Mouse (Mus musculus) hindbrain, embryonic 16.5 days (tissue): ENCODE results near the gene Tex48. TPM values are rescaled to one million over a fixed set of nuclear protein-coding genes. Genes with fewer than 3 reads are reported as not detected.
A peak's percentile ranks its signal among the peaks of the same experiment; 100 is the strongest.

Source experiments
- ATAC-seq: fragments of 200-750 bp; cut with Nextera tagmentation; 2 replicates; pipeline ENCODE4 v1.8.0; 2017; ENCODE audit warnings: moderate TSS enrichment, moderate library complexity
- H3K27ac ChIP-seq: fragments of 300-500 bp; sonication (generic); 2 replicates; pipeline ENCODE4 v1.5.1; 2014; ENCODE audit warnings: low read depth, mild to moderate bottlenecking, control low read depth, low read length, moderate library complexity
- H3K27me3 ChIP-seq: fragments of 300-500 bp; sonication (generic); replicated peaks from 2 replicates; pipeline ENCODE4 v1.6.1; 2014; ENCODE audit warnings: low read length; ENCODE audit not compliant: control insufficient read depth, insufficient read depth
- H3K36me3 ChIP-seq: fragments of 300-500 bp; sonication (generic); 2 replicates; pipeline ENCODE4 v1.6.1; 2014; ENCODE audit warnings: mild to moderate bottlenecking, low read length, moderate library complexity, mixed read lengths; ENCODE audit not compliant: control insufficient read depth, insufficient read depth
- H3K4me1 ChIP-seq: fragments of 300-500 bp; sonication (generic); 2 replicates; pipeline ENCODE4 v1.6.1; 2014; ENCODE audit warnings: low read depth, low read length; ENCODE audit not compliant: control insufficient read depth, insufficient read depth
- H3K4me2 ChIP-seq: fragments of 300-500 bp; sonication (generic); 2 replicates; pipeline ENCODE4 v1.6.1; 2014; ENCODE audit warnings: mild to moderate bottlenecking, low read length, control low read depth, moderate library complexity
- H3K4me3 ChIP-seq: fragments of 300-500 bp; sonication (generic); 2 replicates; pipeline ENCODE4 v1.5.1; 2014; ENCODE audit warnings: mild to moderate bottlenecking, low read length, control low read depth, moderate library complexity
- H3K9ac ChIP-seq: fragments of 300-500 bp; sonication (generic); 2 replicates; pipeline ENCODE4 v1.6.1; 2014; ENCODE audit warnings: low read depth, mild to moderate bottlenecking, control low read depth, low read length, moderate library complexity
- H3K9me3 ChIP-seq: fragments of 300-500 bp; sonication (generic); 2 replicates; pipeline ENCODE4 v1.6.1; 2014; ENCODE audit warnings: mild to moderate bottlenecking, low read length, moderate library complexity; ENCODE audit not compliant: control insufficient read depth
- WGBS: fragments of 180-500 bp; shearing (Covaris S2); extraction: QIAGEN DNeasy Blood & Tissue Kit; methylation state at CpG from one replicate; pipeline ENCODE4 v1.1.7; 2014; 5-methylcytosine and 5-hydroxymethylcytosine counted together
- polyA plus RNA-seq: library from polyadenylated mRNA; unstranded; fragments of >200 nt; fragmentation: Nextera tagmentation; extraction: Ambion mirVana; gene quantifications from 2 replicates; pipeline ENCODE4 v1.2.1, GENCODE M21; 2015

The Tex48 gene
- polyA plus RNA-seq, 1 experiment from 2014 or later = not detected

DNA sequence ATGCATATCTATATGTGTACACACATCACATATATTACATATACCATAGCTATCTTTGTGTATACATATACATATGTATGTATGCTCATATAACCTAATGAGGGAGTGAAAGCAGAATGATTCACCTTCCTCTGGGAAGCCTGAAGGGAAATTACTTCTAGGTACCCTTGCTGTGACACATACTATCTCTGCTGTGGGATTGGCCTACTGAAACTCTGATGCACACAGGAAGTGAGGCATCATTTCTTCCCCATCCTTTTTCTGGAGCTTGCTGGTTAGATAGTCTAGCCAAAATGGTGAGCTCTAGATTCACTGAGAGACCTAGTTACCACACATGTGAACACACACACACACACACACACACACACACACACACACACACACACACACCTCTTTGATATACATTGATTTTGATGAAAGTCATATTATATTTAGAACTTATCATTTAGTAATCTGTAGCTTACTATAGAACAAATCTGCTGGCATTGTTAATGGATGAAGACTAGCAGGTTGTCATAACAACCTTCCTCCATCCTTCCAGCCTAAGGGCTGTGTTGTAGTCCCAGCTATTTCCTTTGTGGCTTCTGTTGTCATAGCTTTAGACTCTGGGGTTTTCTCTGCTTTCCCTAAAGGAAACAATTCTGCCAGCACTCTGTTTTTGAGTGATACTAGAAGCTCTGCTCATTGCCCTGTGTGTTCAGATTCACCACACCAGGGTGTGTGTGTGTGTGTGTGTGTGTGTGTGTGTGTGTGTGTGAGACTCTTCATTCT lies 21.9 kb upstream of the Tex48 start:
- Histone ChIP-seq H3K27me3 (no peaks in the 10 kb centered on the region), H3K4me3 (no peak overlapping the region), H3K4me2 (no peak overlapping the region), H3K9me3 (no peaks in the 10 kb centered on the region), H3K27ac (no peak overlapping the region), H3K9ac (no peak overlapping the region), H3K4me1 (no peaks in the 10 kb centered on the region), H3K36me3 (no peaks in the 10 kb centered on the region)
- no peak for ATAC-seq

DNA sequence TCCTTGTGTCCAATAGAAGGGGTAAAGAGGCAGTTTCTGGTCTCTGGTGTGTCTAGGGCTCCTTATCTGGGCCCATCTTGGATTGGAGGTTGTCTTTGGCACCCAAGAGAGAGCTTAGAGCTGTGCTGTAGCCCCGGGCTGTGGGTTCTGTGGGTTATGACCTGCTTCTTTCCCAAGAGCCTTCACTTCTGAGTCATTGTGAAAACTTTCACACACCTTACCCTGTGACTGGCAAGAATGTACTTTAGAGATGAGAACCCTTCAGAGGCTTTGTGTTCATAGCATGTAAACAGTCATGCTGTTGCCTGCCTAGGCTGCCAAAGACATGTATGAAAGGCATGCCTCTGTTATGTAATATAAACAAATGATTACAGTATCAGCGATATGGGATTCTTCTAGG lies 17.6 kb upstream of the Tex48 start:
- WGBS = 80% methylated on average over 2 of the region's 2 CpGs
- no peaks in the 10 kb centered on the region for H3K27me3 ChIP-seq
- no peaks in the 10 kb centered on the region for H3K36me3 ChIP-seq
- H3K4me2 ChIP-seq = no peak overlapping the region
- H3K4me3 ChIP-seq = no peak overlapping the region
- H3K9ac ChIP-seq = no peak overlapping the region
- H3K27ac ChIP-seq = no peak overlapping the region
- ATAC-seq = no peak
- no peaks in the 10 kb centered on the region for H3K9me3 ChIP-seq
- H3K4me1 ChIP-seq = no peaks in the 10 kb centered on the region

DNA sequence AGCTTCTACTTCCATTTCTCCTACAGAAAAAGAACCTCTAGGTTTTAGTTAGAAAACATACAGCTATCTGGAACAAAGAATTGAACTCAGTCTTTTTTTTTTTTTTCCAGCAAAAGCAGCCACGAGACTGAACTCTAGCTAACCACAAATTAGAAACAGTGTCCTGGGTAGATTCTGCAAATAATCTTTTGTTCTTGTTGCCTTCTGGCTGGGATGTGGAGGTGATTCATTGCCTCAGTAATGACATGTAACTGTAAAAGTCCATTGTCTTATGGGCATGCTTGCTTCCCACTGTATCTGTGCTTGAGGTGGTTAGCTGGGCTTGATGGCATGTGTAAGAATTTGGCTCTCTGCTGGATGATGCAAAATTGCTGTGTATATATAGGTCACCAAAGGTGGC lies 16.4 kb upstream of the Tex48 start:
- H3K27ac ChIP-seq = no peak overlapping the region
- WGBS = 48% methylated on average over 1 of the region's 1 CpGs
- H3K9me3 ChIP-seq = no peaks in the 10 kb centered on the region
- H3K27me3 ChIP-seq = no peaks in the 10 kb centered on the region
- H3K4me3 ChIP-seq = no peak overlapping the region
- no peak for ATAC-seq
- no peak overlapping the region for H3K9ac ChIP-seq
- no peak overlapping the region for H3K4me2 ChIP-seq
- H3K36me3 ChIP-seq = no peaks in the 10 kb centered on the region
- H3K4me1 ChIP-seq = no peaks in the 10 kb centered on the region

DNA sequence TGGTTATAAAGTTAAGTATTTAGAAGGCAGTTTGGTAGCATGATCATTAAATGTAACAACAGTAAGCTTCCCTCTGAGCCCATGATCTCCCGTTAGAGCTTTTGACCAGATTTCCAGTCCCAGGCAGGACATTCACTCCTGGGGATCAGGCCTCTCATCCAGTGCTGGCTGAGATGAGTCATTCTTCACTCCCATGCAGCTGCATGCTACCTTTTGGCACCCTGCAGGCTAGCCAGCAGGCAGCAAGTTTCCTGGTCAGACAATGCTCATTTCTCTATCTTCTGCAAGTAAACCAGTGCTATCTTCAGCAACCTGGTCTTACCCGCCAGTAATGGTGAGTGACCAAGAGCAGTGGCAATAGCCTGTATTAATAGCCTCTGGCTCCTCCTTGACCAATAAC lies 11.0 kb upstream of the Tex48 start:
- no peaks in the 10 kb centered on the region for H3K36me3 ChIP-seq
- H3K4me2 ChIP-seq = no peak overlapping the region
- no peaks in the 10 kb centered on the region for H3K9me3 ChIP-seq
- H3K4me1 ChIP-seq = no peaks in the 10 kb centered on the region
- no peak overlapping the region for H3K4me3 ChIP-seq
- ATAC-seq = no peak
- H3K27me3 ChIP-seq = no peaks in the 10 kb centered on the region
- no peak overlapping the region for H3K27ac ChIP-seq
- WGBS = 85% methylated on average over 2 of the region's 2 CpGs
- H3K9ac ChIP-seq = no peak overlapping the region

DNA sequence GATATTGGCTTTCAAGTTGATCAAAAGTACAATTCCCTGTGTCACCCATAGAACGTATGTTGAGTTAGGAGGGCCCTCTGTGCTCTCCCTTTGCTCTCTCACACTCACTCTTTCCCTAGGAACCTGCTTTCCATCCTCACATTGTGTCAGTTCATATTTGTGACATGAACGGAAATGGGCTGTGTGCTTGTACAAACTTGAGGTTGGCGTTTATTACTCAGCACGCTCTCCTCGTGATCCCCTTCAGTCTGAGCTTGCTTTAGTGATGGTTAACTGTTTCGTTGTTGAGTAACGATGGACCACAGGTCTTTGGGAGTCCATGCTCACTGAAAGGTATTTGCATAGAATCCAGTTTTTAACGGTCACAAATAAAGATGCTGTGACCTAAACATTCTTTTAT lies 4.9 kb upstream of the Tex48 start:
- no peaks in the 10 kb centered on the region for H3K27me3 ChIP-seq

DNA sequence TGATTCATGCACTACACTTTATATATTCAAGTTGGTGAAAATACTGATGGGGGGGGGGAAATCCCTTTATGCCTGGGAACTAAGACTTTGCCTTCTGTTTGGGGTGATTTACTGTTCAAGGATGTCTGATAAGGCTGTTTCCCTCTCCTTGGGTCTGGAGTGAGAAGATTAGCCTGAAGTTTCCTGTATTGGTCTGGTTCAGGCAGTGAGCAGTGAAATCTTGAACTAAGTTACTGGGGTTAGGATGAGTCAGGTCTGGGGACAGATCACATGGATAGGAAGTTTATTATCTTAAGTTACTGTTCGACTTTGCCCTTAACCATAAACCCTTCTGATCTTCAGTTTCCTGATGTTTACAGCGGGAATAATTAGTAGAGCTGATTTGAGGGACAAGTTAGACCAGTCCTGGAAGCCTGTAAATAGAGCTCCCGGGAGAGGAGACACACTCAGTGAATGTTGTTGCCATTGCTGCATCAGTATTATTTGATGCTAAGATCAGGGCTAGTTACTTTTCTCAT lies 3.4 kb upstream of the Tex48 start:
- no peak overlapping the region for H3K4me2 ChIP-seq
- 82% methylated on average over 3 of the region's 3 CpGs for WGBS
- H3K27me3 ChIP-seq = no peaks in the 10 kb centered on the region
- no peak overlapping the region for H3K9ac ChIP-seq
- no peak overlapping the region for H3K27ac ChIP-seq
- no peaks in the 10 kb centered on the region for H3K36me3 ChIP-seq
- no peak overlapping the region for H3K4me3 ChIP-seq
- no peaks in the 10 kb centered on the region for H3K9me3 ChIP-seq
- ATAC-seq = no peak
- no peaks in the 10 kb centered on the region for H3K4me1 ChIP-seq

More for the DNA sequence above, 4.9 kb upstream of the Tex48 start:
- ATAC-seq = no peak
- Histone ChIP-seq H3K9ac (no peak overlapping the region), H3K4me3 (no peak overlapping the region), H3K4me2 (no peak overlapping the region), H3K36me3 (no peaks in the 10 kb centered on the region), H3K9me3 (no peaks in the 10 kb centered on the region), H3K27ac (no peak overlapping the region), H3K4me1 (no peaks in the 10 kb centered on the region)
- WGBS = 88% methylated on average over 8 of the region's 8 CpGs

DNA sequence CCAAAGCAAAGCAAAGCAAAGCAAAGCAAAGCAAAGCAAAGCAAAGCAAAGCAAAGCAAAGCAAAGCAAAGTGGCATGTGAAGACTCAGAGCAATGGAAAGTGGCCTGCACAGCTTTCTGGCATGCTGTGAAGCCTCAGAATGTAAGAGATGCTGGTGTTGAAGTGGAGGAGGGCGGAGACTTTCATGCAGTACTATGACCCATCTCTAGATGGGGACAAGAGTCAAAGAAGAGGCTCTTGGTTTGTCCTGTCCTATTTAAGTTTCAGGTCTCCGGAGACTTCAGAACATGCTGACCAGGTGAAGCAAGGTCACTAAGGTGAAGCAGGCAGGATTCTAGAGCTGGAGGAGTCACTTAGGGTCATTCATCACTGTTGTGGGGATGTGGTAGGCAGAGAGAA lies 367 bp downstream of the Tex48 start:
- Histone ChIP-seq H3K4me3 (no peak overlapping the region), H3K4me2 (no peak overlapping the region), H3K27me3 (no peaks in the 10 kb centered on the region), H3K36me3 (no peaks in the 10 kb centered on the region), H3K9ac (no peak overlapping the region), H3K27ac (no peak overlapping the region), H3K9me3 (no peaks in the 10 kb centered on the region), H3K4me1 (no peaks in the 10 kb centered on the region)
- WGBS = 87% methylated on average over 2 of the region's 2 CpGs
- no peak for ATAC-seq

DNA sequence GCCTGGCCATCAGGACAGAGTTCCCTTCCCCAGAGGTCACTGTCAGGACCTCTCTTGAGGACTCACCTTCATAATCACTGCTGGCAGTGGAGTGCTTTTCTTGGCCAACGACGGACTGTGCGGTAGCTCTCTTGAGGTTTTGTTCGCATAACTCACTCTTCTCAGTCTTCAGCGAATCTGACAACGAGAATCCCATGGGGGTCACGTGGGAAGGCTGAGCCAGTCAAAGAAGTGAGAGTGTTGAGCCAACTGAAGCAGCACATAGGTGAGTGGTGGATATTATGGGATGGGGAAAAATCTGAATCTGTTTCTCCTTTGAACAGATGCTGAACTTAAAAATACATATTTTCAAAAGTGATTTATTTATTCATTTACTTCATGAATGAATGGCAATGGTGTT lies 13.8 kb downstream of the Tex48 start:
- no peak overlapping the region for H3K4me3 ChIP-seq
- no peak overlapping the region for H3K9ac ChIP-seq
- no peaks in the 10 kb centered on the region for H3K9me3 ChIP-seq
- no peak overlapping the region for H3K27ac ChIP-seq
- H3K4me1 ChIP-seq = no peaks in the 10 kb centered on the region
- peak; percentile 34; the same call in 1 of the 2 replicates for ATAC-seq
- H3K27me3 ChIP-seq = no peaks in the 10 kb centered on the region
- H3K36me3 ChIP-seq = no peaks in the 10 kb centered on the region
- 72% methylated on average over 7 of the region's 7 CpGs for WGBS
- H3K4me2 ChIP-seq = no peak overlapping the region

DNA sequence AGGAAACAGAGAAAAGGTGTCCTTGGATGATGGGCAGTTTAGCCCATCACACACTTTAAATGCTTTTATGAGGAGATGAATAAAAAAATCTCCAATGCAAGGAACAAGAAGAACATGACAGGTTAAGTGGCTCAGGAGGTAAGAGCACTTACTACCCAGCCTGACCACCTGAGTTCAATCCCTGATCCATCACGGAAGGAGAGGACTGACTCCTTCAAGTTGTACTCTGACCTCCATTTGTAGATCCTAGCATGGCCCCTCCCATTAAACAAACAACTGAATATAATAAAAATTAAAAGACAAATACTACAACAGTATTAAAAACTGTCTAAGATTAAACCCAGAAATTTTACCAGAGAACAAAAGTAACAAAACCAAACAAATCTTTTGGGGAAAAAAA lies 16.3 kb downstream of the Tex48 start:
- no peaks in the 10 kb centered on the region for H3K36me3 ChIP-seq
- no peaks in the 10 kb centered on the region for H3K27me3 ChIP-seq
- no peak overlapping the region for H3K9ac ChIP-seq
- no peak for ATAC-seq
- no peak overlapping the region for H3K4me3 ChIP-seq
- WGBS = 81% methylated on average over 1 of the region's 1 CpGs
- H3K4me2 ChIP-seq = no peak overlapping the region
- no peak overlapping the region for H3K27ac ChIP-seq
- H3K4me1 ChIP-seq = no peaks in the 10 kb centered on the region
- no peaks in the 10 kb centered on the region for H3K9me3 ChIP-seq
